Mouse (Mus musculus): ENCODE results near the gene Cox6b2. TPM values are rescaled to one million over a fixed set of nuclear protein-coding genes. Genes with fewer than 3 reads are reported as not detected.
A peak's percentile ranks its signal among the peaks of the same experiment; 100 is the strongest.

Cox6b2 gene
- total RNA-seq, 2 experiments from 2014 or later = 6.9 to 8.7 TPM

DNA sequence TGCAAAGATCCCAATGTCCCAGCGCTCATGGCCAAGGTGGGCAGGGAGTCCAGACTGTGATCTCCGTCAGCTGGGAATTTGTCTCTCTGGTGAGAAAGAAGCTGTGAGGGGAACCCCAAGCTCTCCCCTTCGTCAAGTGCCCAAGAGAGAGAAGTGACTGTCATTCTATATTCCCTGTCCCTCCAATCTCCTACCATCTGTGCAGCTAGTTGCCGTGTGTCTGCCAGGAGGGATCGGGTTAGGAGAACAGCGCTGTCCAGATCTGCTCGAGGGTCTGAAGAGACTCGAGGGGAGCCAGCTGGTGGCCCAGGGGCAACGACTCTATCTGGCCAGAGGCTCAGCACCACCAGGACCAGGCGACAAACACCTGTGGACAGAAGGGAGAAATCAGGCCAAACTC, 23.2 kb upstream of the Cox6b2 start:
- intact Hi-C loops (cut with DNase I) = no loop called here
- no peak for DNase-seq (ENCODE audit: extremely low spot score in 1 of 2, low spot score in 2 of 2)

DNA sequence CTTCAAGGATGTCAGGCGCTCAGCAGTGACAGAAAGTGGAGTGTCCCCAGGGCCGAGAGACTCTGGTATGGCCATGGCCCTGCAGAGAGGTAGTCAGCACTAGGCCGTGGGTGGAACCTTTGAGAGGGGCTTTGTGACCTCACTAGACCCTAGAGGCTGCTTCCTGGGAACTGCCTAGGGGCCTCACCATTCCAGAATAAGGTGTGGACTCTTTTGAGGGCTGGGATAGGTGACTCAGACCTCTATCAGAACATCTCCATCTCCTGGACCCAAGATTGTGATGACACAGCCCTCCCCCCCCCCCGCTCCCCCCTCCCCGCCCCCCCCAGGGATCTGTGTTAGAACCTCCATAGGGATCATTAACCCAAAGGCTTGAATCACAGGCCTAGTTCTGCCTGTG, 18.3 kb upstream of the Cox6b2 start, which contains the start of gene Fam71e2:
Gene Fam71e2, minus strand, starts transcription at position 101 of the 400 bp plus-strand sequence.
- DNase-seq (ENCODE audit: extremely low spot score in 1 of 2, low spot score in 2 of 2) = no peak
- intact Hi-C loops (cut with DNase I) = no loop called here

DNA sequence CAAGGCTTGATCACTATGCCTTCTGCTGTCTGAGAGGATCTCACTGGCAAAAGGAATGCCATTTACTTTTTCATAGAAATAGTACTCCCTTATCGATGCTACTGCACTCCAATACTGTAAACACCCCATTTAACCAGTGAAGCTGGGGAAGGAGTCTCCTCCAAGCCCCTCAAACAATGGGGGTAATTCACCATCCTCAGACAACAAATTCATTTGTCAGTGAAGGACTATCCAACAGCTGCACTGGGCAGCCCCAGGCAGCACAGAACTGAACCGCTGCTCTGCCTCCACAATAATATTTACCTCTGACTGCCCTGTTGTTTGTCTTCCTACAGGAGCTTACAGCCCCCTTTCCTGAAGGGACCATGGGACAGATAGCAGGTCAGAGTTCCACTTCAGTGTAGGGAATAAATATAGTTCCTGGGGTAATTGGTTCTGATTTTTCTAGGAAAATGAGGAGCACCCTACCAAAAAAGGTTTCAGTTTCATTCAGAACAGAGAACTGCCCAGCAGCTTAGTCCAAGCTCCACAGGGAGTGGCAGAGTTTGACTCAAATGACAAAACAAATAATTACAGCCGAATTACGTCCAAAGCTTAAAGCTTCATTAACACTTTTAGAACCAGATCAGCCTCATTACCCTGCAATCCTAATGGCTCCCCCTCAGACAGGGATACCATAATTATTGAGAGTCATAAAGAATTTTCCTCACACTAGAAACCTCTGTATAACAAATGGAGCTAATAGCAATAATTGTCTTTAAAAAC, 12.2 kb upstream of the Cox6b2 start:
- intact Hi-C loops (cut with DNase I) = no loop called here
- DNase-seq (ENCODE audit: extremely low spot score in 1 of 2, low spot score in 2 of 2) = no peak

DNA sequence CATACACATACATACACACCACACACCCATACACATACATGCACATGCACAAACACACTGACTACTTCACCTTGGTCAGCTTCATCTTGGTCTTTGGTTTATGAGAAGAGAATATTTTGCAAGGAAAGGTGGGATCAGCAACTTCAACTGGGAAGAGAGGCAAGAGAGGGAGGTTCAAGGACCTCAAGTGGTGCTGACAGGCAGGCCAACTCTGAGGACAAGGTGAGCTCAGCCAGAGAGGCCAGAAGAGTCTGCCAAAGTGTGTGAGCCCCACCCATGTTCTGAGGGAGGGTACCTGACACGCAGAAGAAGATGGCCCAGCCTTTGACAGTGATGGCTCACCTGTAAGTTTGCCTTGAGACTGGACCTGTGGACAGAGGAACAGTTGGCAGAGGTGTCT, 6.8 kb upstream of the Cox6b2 start:
- DNase-seq (ENCODE audit: extremely low spot score in 1 of 2, low spot score in 2 of 2) = no peak
- intact Hi-C loops (cut with DNase I) = no loop called here

DNA sequence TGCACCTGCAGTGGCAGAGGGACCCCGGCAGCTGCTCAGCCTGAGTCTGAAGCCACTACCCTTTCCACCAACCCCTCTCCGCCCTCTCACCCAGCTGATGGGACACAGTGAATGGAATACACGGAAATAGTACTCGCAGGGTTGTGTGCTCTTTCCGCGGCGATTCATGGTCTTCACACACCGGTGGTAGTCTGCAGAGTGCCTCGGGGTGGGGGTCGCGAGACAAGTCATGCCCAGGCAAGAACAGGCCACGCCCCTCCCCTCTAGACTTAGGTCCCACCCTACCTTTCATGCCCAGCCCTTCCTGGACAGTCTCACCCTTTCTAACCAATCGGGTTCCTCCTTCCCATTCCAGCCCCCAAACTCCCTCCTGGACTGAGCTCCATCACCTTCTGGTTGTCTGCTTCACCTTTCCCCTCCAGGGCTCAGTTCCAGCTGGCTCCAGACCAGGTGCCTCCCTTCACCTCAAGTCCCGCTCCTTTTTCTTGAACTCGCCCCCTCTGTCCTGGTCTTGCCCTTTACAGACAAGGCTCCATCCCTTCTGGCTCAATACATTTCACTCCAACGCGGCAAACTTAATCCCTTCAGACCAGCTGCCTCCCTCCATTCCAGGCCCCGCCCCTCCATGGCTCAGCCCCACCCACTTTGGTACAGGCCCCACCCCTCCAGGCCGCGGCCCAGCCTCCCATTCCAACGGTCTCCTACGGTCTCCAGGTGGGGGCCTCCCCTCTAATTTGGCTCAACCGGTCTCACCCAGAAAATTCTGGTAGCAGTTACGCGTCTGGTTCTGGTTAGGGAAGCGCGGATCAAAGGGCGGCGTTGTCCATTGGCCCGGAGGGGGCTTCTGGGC, 698 bp downstream of the Cox6b2 start:
- intact Hi-C loops (cut with DNase I) = no loop called here

DNA sequence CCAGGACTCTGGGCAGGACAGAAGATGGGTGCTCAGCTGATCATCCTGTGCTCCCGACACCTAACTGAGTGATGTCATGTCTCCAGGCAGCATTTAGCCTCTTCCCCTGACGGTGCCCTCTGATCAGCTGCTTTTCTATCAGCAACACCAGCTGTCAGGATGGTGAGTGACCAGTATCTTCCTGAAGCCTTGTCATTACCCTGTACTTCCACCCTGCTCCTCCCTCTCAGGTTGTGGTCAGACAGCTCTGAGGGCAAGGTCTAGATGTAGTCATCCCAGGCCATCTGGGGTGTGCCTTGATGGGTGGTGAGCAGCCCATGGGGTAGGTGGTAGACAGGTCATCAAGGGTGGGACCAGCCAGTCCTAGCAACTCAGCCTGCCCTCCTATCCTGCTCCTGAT, 3.7 kb downstream of the Cox6b2 start:
- no peak for DNase-seq (ENCODE audit: extremely low spot score in 1 of 2, low spot score in 2 of 2)
- intact Hi-C loops (cut with DNase I) = no loop called here

More for the DNA sequence above, 698 bp downstream of the Cox6b2 start:
- DNase-seq (ENCODE audit: extremely low spot score in 1 of 2, low spot score in 2 of 2) = peak in 1 of 2 experiments; percentile 63

DNA sequence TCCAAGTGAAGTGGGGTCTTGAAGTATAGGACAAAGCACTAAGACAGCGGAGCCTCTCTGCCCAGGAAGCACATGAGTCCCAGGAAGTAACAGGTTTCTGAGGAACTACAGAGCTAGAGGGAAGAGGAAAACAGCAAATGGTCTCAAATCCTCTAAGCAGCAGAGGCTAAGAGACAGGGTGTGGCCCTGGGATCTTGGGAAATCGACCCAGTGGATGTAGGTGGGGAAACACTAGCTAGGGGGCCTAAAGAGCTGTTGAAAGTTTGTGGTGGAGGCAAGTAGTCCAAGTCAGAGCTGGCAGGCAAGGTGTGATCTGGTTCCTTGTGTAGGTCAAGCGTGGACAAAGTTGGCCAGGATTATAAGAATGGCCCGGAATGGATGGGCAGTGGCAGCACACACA, 4.6 kb downstream of the Cox6b2 start:
- intact Hi-C loops (cut with DNase I) = no loop called here
- no peak for DNase-seq (ENCODE audit: extremely low spot score in 1 of 2, low spot score in 2 of 2)

DNA sequence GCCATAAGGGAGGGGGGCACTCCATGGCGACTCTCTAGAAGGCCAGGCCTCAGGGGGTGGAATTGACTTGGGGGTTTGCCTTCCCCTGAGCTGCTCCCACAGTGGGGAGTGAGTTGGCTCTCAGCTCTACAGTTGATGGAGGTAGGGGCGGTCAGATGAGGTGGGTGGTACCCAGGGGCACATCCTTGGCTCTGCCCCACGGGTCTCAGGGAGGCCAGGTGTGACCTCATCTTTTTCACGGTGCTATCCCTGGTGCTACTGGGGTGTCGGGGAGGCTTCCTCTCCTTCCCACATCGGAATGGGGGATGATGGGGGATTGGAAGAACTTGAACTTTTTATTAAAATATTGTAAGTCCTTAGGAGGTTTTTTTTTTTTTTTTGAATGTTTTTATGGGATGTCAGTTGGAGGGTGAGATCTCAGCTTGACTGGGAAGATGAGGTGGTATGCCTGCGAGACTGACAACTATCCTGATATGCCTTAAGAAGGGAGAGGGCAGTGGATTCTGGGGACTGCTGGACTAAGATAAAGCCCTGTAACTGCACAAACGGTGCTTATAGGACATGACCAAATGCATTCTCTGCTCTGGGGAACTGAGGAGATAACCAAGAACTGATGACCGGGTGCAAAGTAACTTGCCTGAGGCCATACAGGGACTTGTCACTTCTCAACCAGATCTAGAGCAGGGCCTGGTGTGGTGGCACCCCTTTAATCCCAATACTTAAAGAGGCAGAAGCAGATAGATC, 5.6 kb downstream of the Cox6b2 start:
- DNase-seq (ENCODE audit: extremely low spot score in 1 of 2, low spot score in 2 of 2) = no peak
- intact Hi-C loops (cut with DNase I) = no loop called here

DNA sequence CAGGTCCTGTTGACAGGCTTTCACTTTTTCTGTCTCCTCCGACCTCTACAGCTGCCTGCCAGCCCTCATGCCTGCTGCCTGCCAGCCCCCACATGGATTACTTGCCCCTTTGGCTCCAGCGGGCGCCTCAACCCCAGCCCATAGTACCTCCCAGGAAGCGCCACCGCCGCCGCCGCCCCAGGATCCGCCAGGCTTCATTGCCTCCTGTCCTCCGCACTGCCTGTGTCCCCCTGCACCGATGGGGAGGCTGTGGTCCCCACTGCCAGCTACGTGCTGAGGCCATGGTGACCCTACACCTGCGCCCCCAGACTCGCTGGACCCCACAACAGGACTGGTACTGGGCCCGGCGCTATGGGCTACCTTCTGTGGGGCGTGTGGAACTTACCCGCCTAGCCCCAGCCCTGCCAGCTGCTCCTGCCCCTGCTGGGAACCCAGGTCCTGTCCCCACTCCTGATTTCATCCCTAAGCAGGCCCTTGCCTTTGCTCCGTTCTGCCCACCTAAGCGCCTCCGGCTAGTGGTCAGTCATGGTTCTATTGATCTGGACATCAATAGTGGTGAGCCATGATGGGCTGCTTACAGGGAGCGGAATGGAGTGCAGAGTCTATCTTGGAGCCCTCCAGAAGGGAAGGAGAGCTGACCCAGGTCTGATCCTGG, 6.4 kb downstream of the Cox6b2 start:
- intact Hi-C loops (cut with DNase I) = no loop called here
- no peak for DNase-seq (ENCODE audit: extremely low spot score in 1 of 2, low spot score in 2 of 2)

DNA sequence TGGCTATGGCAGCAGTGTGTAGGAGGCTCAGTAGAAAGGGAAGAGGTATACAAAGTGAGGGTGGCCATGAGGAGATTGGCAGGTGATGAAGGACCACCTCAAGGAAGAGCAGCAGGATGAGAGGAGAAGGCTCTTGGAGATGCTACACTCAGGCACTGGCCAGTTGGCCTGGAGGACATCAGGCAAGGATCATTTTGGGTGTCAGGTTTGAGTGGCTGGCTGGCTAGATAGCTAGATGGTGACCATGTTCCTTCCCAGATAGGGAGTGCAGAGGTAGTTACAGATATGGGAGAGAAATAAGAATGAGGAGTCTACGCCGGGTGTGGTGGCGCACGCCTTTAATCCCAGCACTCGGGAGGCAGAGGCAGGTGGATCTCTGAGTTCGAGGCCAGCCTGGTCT, 8.0 kb downstream of the Cox6b2 start:
- intact Hi-C loops (cut with DNase I) = no loop called here
- no peak for DNase-seq (ENCODE audit: extremely low spot score in 1 of 2, low spot score in 2 of 2)

DNA sequence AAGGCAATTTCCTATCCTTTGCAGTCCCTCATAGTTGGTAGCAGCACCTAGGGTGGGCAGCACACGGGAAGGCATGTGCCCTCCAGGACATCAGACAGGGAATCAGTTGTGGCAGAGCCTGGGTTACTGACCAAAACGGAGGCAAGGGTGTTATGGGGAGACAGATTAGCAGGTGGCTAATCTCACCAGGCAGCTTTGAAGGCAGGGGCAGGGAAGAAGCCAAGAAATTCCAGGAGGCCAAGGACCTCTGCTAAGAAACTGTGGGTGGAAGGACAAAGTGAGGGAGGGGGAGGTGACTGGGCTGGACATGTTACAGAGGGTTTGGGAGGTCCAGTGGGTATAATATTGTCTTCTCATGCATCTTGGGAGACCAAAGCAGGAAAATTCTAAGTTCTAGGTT, 9.5 kb downstream of the Cox6b2 start:
- intact Hi-C loops (cut with DNase I) = no loop called here
- no peak for DNase-seq (ENCODE audit: extremely low spot score in 1 of 2, low spot score in 2 of 2)

DNA sequence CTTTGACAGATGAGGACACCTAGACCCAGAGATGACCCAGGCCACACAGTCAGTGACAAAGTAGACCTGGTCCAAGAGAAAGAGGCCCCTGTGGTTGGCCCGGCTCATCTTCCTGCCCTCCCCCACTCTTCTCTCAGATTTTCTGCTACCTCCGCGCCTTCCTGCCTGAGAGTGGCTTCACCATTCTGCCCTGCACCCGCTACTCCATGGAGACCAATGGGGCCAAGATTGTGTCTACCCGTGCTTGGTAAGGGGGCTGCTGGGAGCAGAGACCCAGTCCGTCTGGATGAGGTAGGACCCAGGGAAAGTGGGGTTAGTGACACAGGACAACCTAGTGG, 10.4 kb downstream of the Cox6b2 start:
- DNase-seq (ENCODE audit: extremely low spot score in 1 of 2, low spot score in 2 of 2) = no peak
- intact Hi-C loops (cut with DNase I) = no loop called here

DNA sequence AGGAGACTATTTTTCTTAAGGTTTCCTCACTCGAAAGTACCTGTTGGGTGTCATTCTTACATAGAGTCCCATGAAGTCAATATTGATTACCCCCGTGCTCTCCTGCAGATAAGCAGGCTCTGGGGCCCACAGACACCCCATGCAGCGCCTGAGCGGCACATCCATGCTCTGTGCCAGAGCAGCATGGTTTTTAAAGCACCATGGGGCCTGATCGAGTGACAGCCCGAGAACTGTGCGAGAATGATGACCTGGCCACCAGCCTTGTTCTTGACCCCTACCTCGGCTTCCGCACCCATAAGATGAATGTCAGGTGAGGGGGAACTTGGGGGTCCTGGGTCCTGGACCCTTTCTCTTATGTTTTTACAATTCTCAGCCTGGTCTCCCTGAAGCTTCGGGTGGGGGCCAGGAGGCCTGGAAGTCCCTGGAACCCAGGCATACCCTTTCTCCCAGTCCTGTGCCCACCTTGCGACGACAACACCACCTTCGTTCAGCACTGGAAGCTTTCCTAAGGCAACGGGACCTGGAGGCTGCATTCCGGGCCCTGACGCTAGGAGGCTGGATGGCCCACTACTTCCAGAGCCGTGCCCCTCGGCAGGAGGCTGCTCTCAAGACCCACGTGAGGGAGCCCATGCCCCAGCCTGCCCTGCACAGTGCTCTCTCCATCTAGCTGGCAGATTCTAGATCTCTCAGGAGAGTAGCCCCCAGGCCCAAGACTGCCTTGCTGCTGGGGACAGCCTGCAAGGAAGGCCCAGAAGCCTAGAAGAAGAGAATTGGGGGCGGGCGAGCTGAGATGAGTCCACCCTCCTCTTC, 11.0 kb downstream of the Cox6b2 start:
- no peak for DNase-seq (ENCODE audit: extremely low spot score in 1 of 2, low spot score in 2 of 2)
- intact Hi-C loops (cut with DNase I) = loop anchor here (2.0 kb wide), 1 partner anchor 51 kb away; the partner anchor contains the start of gene Rpl28

DNA sequence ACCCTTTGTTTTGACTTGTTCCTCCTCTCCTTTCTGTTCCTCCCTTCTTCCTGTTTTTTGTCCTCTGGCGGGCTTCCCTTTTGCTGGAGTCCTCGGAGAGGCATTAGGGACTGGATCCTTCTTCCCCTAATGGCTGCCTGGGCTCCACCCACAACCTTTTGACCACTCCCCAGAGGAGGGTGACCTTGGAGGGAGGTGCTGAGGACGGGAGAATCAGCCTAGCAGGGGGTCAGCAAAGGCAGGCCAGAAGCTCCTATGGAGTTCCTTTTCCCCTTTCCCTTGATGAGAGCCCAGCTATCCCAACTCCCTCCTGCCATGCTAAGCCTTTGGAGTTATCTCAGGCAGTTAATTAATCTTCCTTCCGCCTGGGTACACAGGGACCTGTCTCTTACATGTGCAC, 11.7 kb downstream of the Cox6b2 start:
- peak in 1 of 2 experiments; percentile 81 for DNase-seq (ENCODE audit: extremely low spot score in 1 of 2, low spot score in 2 of 2)
- intact Hi-C loops (cut with DNase I) = loop anchor here (2.0 kb wide), 1 partner anchor 52 kb away; the partner anchor contains the start of gene Rpl28

DNA sequence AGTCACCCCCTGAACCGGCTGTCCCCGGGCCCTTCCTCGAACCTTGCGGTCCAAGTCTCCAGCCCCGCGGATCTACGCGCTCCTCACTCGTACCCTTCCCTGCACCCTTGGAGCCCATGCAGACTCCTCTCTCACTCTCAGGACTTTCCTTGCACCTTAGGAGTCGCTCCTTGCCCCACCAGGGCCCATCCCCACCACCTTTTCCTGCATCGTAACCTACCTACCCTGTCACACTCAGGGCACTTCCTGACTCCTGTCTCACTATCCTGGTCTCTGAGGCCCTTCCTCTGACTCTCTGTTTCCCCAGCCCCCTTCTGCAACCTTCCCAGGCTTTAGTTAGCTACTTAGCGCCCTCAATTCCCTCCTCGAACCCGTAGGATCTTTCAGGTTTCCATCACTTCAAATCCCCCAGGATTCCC, 12.6 kb downstream of the Cox6b2 start:
- no peak for DNase-seq (ENCODE audit: extremely low spot score in 1 of 2, low spot score in 2 of 2)

DNA sequence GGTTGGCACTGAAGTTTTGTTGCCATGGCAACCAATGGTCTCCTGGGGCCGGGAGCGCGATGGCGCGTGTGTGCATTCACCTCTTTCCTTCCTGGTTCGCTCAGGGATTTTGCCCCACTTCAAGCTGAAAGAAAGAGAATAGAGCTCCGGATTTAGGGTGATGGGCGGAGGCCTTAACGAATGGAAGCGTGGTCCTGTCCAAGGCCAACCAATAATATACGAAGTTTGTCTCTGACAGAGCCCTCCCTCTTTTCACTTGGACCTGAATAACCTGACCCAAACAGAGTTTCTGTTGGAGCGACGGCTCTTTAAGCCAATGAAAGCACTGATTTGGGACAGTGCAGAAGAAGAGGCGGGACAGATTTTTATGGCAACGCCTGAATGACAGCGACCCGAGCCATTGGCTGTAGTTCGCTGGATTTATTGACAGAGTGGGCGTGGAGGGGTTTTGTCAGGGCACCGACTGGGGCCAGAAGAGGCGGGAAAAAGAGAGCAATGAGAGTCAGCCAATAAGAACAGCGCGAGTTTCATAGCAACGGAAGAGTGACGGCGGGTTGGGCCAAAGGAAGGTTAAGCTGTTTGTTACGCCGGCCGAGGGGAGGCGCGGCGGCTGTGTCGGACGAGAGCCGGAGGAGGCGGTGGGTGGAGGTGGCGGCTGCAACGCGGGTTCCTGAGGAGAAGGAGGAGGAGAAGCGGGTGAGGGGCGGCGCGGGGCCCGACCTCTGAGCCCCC, 13.2 kb downstream of the Cox6b2 start, which contains the start of gene Kmt5c:
Gene Kmt5c, plus strand, starts transcription at position 572 of the 732 bp plus-strand sequence.
- intact Hi-C loops (cut with DNase I) = loop anchor here (2.0 kb wide), 1 partner anchor 53 kb away; the partner anchor contains the start of gene Rpl28
- peak; percentile 98 to 100 for DNase-seq (ENCODE audit: extremely low spot score in 1 of 2, low spot score in 2 of 2)

More for the DNA sequence above, 12.6 kb downstream of the Cox6b2 start:
- intact Hi-C loops (cut with DNase I) = loop anchor here (2.0 kb wide), 1 partner anchor 52 kb away; the partner anchor contains the start of gene Rpl28

DNA sequence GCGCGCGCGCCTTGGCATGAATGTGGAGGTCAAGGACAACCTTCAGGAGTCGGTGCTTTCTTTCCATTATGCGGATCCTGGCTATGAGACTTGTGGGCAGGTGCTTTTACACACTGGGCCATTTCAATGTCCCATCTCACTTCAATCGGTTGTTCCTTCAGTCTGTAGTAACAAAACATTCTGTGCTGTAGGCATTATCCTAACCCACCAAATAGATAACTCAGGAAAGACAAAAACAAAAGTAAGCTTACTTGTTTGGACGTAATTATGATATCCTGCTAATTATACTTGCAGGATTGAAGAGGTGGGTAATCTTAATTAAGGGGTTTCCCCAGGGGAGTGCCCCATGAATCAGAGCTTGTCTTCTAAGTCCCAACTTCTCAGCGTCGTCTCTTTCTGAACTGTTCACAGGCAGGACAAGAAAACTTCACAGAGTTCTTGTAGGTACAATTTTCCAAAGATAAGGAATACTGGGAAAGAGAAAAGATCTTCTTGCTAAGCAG, 13.8 kb downstream of the Cox6b2 start:
- DNase-seq (ENCODE audit: extremely low spot score in 1 of 2, low spot score in 2 of 2) = no peak
- intact Hi-C loops (cut with DNase I) = no loop called here

Data from left cerebral cortex, postnatal 10 days (tissue).